Mouse (Mus musculus): ENCODE measurements around the gene Arfgap3.

DNA sequence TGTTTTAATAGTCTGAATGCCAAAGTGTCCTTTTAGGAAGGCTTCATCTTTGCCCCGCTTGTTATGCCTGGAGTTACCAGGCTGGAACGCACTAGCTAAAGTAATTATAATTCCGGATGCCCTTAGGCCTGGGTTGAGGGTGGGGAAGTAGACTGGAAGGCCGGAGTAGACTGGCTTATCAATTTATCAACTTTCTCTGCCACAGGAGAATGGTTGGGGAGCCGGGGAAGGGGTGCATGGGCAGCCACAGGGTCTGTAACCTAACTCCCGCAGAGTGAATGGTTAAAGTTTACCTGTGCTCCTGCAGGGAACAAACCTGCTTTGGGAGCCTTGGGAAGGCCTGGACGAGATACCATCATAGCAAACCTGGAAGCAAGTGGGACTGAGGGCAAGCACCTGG lies 94.1 kb downstream of the Arfgap3 start:
- TF ChIP-seq CTCF (IDR thresholded peaks at IDR 0.05; ENCODE audit: borderline replicate concordance, insufficient read depth, low read depth, low read length) (no peak), POLR2A (IDR thresholded peaks at IDR 0.05; ENCODE audit: borderline replicate concordance, insufficient read depth, low read length) (no peak)

Data from cerebellum, adult 2 months (tissue).